Mouse (Mus musculus) mature B cell (primary cell): ENCODE data around the gene Stxbp5.
"Not testable (repeated sequence)": the region's sequence is repeated elsewhere in the genome, so short reads cannot be mapped to it uniquely, and the experiment has no call there.

Source experiments
- in situ Hi-C: fragments of 300-500 bp; cut with MboI; formaldehyde crosslinking; loops from 2 replicates; pipeline ENCODE4 v1.14.3; 2019

Stxbp5 gene

DNA sequence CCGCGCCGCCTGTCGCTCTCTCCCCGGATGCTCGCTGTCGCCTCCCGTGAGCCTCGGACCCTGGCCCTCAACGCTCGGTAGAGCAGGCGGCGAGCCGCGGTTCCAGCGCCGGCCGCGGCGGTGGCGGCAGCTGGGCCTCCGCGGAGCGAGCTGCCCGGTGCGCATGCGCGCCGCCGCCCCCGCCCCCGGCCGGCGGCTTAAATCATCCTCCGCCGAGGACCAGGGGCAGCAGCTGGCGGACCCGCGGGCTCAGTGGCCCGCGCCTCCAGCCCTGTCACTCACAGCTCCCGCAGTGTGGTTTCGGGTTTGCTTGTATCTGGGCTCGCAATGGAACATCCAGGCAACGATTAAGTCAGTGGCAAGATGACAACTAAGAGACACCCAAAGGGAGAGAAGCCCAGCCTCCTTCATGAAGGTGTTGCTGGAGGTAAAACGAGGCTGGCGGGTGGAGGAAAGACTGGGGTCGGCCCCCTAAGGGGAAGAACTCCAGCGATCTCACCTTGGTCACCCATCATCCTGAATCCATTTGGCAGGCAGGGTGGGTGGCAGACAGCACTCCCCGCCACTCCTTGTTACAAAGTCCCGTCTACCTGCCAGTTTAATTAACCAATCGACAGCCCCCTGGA is at the start of gene Stxbp5:
Gene Stxbp5 (minus strand): TSS at position 9 of the 626 bp plus-strand sequence.
- in situ Hi-C loops, result no loop called here

DNA sequence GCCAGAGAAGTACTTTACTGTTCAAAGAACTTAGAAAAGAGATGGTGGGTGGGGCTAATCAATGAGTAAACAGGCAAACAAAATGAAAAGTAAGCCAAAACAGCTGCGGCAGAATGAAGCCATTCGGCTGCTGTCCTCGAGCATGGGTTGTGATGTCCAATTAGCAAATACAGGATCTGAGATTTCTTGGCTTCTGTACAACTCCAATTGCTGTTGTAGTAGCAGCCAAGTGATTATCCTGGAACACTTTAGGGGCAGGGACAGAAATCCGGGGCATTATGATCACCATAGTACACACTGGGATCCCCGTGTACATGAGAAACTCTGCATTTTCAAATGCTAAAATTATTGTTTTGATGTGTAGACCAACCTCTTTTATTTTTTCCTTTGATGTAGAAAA is 11.5 kb upstream of the Stxbp5 start:
- in situ Hi-C loops, result no loop called here

DNA sequence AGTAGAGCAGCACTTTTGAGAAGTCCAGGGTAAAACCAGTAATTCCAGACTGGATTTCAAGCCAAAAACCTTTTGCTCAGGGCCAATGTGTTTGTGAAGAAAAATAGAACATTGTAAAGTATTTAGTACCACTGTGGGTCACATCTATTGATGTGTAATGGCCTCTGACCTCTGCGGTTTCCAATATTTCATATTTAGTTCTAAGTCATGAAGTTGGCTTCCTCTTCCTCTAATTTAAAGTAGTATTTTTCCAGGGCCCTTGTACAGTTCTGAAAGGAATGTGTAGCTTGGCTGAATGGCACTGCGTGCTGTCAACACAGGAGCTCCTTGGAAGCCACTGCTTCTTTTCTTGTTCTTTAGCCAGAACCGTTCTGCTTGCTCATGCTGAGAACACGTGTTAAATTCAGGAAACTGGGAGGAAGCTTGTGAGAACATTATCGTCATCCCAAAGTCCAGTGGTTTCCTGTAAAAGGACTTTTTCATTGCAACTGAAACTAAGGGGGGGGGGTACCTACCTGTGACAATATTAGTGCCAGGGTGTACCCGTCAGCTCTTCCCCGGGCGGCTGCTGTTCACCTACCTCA is 7.1 kb upstream of the Stxbp5 start:
- in situ Hi-C loops, result no loop called here

DNA sequence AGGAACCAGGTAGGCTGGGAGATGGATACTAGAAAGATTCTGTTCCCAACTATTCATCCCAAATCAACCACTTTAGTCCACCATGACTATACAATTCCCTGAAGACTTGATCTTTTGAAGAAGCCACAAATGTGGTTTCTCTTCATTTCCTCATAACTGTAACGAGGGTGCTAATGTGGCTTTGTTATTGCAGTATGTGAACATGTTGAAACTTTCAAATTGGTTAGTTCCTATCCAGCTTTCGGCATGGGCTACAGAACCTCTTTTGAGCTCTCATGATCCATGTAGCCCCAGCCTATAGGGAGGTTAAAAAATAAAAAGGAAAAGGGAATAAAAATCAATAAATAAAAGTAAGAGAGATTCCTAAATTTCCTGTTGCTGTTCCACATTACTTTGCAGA is 6.6 kb upstream of the Stxbp5 start:
- in situ Hi-C loops, result no loop called here

DNA sequence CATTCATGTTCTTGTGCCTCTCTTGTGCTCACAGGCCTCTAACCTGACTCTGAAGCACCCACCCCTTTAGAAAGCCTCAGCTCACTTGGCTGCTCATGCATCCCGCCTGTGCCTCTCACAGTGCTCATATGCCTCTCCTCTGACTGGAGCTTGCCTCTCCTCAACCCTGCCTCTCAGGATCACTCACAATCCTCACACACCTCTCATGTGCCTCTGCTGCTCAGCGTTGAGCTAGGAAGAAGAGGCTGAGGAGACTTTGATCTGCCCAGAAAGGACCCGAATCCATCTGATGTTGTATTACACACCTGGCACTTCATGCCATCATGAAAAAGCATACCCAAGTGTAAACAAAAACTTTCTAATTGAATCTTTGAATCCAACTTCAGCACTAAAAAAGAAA is 5.3 kb upstream of the Stxbp5 start:
- in situ Hi-C loops, result no loop called here

DNA sequence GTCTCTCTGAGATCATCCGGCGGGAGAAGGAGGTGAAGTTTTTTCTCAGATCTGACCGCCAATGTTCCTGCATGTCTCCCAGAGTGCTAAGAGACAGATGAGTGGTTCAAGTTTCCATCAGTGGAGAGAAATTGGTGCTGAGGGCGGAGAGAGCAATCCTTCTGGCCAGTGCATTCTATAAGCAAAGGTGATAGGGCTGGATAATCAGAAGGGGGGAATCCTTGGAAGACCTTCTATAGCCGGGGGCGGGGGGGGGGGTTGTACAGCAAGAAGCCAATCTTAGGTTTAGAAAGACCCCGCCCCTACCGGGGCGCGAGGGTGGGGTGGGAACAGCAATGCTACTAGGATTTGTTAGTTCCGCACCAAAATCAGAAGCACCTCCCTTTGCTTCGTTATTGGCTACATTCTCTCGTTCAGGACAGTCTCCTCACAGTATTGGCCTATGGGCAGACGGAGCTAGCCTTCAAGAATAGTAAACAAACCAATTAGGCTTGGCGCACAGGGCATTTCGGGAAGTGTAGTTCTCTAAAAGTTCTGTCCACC is 889 bp upstream of the Stxbp5 start:
- in situ Hi-C loops, result no loop called here

DNA sequence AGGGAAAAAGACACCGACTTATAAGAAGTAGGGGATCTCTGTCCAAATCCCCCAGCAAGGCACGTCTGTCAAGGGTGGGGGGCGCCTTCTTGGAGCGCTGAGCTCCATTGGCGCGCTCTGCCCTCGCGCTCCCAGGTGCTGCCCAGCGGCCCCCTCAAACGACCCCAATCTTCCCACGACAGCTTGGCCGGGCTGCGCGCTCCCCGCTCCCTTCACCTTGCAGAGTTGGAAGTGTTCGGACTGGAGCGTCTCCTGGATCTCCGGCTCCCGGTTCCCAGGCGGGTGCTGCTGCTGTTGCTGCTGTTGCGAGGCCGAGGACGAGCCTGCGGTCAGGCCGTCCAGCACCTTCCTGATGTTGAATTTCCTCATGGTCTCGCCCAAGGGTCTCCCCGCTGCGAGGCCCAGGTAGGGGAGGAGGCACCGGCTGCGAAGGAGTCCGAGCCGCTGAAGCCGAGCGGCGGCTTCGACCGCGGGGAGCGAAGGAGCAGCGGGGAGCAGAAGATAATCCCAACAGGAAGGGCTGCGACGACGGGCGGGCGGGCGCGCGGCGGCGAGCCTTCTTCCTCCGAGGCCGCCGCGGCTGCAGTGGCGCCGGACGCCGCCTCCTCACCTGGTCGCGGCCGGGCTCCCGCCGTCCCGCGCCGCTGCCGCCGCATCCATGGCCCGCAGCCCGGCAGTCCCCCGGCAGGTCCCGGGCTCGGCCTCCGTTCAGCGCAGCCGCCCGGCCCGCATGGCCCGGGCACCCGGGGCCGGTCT is 386 bp downstream of the Stxbp5 start:
- in situ Hi-C loops, result no loop called here

DNA sequence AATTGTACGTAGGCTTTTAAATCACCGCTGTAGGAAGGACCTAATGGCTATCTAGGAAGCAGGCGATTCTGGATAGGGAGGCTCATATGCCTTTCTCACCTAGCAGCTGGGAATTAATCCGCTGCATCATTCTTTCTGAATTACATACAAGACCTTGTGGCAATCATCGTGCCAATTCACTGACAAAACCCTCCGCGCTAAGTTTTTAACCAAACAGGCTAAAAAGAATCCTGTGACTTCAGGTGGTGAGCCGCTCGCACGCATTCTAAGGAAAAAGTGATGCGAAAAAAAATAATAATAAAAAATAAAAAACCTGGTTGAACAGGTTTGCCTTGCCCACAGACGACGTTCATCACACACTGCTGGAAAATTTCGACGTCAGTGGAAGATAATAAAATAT is 1.1 kb downstream of the Stxbp5 start:
- in situ Hi-C loops, result no loop called here

DNA sequence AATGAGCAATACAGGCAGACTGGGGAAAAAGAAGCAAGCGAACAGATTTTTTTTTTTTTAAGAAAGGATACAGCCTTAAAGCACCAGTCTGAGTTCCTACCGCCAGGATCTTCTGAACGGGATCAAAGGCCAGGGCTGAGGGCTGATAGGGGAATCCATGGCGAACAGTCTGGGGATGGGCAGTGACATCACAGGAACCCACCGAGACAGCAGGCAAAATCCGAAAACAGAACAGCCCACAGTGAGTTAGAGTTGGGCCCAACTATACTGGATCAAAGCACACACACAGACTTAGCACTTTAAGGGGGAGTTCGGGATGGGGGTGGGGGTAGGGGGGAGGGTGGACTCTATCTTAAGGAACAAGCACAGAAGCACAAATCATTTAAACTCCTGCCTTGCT is 1.8 kb downstream of the Stxbp5 start:
- in situ Hi-C loops, result no loop called here

DNA sequence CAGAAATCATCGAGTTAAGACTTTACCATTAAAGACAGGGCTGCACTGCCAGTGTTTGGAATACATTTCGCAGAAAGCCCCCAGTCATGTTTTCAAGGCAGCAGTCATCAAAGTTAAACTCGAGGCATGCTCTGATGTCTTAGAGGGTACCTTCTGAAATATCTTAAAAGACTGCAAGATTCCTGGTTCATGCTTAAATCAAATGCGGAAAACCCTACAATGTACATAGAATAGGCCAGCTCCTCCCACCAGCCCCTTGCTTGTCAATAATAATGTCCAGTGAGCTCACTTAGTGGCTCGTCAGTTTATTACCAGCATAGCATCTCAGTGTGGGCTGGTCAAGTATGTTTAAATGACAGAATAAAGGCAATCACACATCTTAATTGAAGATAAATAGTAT is 3.0 kb downstream of the Stxbp5 start:
- in situ Hi-C loops, result no loop called here

DNA sequence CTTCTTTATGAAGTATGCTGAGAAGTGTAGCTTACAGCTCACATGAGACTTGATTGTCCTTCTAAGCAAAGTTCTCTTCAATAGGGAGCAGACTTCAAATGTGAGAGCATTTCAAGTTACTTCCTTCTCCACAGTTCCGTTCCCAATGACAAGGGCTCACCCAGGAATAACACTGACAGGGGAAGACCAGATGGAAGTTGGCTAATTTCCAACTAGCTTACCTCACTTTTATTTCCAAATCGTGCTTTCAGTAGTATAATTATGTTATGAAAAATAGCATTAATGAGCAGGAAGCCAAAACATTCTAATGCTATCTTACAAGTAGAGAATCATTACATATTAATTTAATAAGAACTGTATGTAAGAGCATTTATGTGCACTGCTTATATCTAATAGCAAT is 7.3 kb downstream of the Stxbp5 start:
- in situ Hi-C loops, result no loop called here

DNA sequence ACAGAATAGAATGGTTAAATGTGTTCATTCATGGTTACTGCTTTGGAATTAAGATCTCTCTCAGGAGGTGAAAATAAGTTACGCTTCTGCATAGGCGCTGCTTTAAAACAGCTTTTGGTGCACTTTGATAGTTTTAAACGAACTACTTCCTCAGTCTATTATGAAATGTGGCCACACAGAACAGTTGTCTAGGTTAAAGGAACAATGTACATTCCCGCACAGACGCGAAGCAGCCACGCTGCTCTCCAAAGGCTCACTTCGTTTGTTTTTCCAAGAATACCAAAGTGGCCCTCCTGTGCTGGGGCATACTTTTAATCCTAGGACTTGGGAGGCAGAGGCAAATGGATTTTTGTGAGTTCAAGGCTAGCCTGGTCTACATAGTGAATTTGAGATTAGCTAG is 11.2 kb downstream of the Stxbp5 start:
- in situ Hi-C loops, result no loop called here

DNA sequence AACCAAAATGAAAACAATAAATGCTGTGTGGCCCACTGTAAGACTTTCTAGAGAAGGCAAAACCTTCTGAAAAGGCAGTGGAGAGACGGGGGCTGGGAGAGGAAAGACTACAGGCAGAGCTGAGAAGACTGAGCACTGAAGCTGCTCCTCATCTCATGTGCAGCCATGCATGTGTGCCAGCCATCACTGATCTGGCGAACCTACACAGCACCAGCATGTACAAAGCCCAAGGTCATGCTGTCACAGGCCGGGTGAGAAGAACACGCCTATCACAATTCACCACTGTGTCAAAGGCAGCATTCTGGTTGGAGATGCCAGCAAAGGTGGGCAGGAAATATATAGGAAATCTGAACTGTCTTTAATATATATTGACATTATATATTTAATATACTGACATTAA is 12.2 kb downstream of the Stxbp5 start:
- in situ Hi-C loops, result no loop called here

DNA sequence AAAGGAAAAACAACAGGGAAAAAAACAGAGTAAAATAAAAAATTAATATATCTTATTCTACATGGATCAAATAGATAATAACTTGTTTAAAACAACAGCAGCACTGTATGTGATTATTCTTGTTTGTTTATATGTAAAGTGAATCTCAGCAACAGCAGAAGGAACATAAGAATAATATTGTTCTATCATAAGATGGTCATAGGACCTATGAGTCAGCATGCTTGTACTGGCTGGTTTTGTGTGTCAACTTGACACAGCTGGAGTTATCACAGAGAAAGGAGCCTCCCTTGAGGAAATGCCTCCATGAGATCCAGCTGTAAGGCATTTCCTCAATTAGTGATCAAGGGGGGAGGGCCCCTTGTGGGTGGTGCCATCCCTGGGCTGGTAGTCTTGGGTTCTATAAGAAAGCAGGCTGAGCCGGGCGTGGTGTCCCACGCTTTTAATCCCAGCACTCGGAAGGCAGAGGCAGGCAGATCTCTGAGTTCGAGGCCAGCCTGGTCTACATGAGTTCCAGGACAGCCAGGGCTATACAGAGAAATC is 19.0 kb downstream of the Stxbp5 start:
- in situ Hi-C loops, result not testable (repeated sequence)

DNA sequence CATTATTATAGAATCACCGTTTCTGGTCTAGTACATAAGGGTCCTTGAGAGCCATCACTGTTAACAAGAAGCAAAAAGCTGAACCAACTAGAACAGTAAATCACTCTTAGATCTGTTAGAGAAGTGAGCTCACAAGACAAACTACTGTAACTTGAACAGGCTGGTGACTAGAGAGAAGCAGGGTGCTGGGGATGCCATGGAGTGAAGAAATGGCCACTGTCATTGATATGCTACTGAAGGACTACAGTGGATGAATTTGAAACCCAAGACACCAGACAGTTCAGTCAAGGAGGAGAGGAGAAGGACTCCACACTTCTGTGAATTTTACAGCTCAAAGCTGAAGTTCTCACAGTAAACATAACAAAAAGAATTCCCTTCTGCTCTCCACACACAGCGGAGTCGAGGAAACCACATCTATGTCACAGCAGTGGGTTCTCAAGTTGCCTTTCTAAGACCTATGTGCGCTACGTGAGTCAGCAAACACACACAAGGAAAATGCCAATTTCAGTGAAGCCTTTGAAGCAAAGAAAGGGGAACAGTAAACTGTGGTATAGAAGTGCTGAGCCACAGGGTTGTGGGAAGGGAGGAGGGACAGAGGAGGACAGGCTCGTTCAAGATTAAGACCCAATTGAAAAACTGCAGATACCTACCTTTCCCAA is 20.7 kb downstream of the Stxbp5 start:
- in situ Hi-C loops, result no loop called here

DNA sequence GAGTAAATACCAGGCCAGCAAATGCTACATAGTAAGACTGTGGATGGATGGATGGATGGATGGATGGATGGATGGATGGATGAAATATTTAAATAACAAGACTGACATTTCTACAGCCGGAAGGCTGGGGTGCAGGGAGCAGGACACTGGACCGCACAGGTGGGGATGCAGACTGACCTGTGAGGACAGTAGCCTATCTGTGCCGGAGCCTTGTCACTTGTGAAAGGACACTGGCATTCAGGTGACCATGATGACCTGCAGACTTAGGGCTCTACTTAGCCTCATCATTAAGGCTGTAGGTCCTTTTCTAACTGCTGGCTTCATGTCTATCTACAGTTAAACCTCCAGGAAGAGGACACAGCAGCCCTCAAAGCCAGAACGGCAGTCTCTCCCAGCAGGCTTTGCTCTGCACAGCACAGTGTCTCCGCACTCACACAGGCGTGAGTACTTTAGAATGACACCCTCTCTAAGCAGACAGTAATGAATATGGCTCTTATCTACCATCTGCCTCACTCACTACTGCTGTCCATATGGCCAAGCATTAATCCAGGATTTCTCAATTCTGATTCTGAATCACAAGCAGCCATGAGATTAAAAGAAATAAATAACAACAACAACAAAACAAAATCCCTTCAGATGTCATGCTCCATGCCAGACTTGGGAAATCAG is 21.9 kb downstream of the Stxbp5 start:
- in situ Hi-C loops, result no loop called here

DNA sequence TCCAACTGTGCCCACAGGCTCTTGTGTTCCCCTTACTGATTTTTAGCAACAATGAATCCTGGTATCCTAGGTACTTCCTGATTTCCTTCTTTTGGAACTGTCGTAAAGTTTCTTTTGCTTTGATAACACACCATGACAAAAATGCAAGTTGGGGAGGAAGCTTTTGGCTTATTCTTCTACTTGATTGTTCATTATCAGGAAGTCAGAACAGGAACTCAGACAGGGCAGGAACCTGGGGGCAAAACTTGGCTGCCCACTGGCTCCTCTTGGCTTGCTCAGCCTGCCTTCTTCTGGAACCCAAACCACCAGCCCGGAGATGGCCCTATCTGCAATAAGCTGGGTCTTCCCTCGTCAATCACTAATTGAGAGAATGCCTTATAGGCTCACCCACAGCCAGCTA is 25.0 kb downstream of the Stxbp5 start:
- in situ Hi-C loops, result no loop called here

DNA sequence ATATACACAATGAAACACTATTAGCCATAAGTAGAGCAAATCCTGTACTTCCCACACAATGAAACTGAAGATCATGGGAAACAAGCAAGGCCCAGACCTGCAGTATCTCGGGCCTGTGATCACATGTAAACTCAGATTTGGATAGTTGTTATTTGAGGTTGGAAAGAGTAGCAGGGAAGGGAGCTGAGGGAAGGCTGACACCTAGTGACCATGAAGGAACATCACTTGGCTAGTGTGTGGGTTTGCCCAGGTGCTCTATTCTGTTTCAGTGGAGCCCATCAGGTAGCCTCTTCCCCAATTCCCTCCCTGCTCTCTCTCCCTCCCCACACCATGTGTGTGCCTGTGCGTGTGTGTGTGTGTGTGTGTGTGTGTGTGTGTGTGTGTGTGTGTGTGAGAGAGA is 28.7 kb downstream of the Stxbp5 start:
- in situ Hi-C loops, result no loop called here

DNA sequence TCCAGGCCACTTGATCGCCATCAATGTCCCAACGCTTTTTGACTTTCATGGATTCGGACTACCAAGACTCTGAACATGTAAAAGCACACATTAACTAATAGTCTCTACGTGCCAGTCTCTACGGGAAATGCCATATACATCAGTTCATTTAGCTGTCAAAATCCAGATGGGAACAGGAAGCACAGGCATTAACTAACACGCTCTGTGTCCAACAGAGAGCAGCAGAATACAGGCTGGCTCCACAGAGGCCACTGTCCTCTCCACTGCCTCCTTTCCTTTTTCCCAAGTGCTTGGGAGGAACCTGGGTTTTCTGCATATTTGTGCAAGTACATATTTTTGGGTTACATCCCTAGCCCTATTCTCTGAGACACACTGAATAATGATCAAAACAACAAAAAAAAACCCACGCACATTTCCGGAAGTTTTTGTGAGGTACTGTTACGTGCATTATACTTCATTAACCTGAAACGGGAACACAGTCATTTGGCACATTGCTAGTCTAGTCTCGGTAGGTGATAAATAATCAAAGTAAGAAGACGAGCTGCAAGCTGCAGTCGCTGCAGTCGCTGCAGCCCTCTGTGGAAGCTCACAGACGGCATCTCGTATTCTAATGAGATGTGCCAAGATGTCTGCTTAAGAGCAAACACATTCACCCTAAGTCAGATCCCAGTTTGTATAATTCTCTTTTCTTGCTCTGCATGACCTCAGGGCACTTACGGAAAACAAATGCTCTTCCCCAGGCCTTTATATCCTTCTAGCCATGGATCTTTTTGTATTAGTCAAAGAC is 33.9 kb downstream of the Stxbp5 start:
- in situ Hi-C loops, result no loop called here

DNA sequence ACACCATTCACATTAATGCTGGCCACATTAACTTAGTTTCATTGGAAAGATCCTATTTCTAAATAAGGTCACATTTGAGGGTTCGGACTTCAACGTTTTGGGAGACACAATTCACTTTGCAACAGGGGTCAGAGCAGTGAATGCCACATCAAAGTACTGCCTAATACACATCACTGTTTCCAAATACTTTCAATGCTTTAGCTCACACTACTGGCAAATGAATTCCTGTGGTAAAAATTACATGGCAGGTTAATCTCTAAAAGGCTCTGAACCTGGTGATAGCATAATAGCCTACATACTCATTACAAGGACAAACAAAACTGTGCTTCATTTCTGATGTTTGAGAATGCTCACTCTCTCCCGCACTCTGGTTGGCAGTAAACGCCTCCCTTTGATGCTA is 40.9 kb downstream of the Stxbp5 start:
- in situ Hi-C loops, result no loop called here

DNA sequence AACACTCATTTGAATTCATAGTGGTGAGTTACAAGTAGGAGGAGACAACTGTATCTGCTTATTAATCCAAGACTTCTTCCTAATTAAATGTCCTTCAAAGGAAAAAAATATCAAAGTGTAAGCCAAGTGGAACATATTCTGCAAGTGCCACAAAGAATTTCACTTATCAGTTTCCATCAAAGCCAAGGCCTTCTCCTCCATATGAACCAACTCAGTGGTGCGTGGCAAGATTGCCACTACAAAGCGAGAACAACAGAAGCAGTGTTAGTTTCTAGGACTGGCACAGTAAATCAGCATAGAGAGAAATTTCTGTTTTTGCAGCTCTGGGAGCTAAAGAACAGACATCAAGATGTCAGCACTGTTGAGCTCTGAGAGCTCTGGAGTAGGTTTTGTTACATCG is 41.4 kb downstream of the Stxbp5 start:
- in situ Hi-C loops, result no loop called here
